Mouse (Mus musculus) cortical plate, adult 2 months (tissue): ENCODE data around the gene Lmtk3. TPM values are rescaled to one million over a fixed set of nuclear protein-coding genes. Genes with fewer than 3 reads are reported as not detected.

Source experiments
- H3K27ac ChIP-seq: fragments of 200-500 bp; 2 replicates; pipeline ENCODE4 v1.5.1; 2012; ENCODE audit warnings: low read length, control low read depth, inconsistent platforms; ENCODE audit not compliant: insufficient read depth
- H3K4me1 ChIP-seq: fragments of 200-500 bp; 2 replicates; pipeline ENCODE4 v1.6.1; 2011; ENCODE audit warnings: low read length; ENCODE audit not compliant: control insufficient read depth, insufficient read depth
- H3K4me3 ChIP-seq: fragments of 200-500 bp; 2 replicates; pipeline ENCODE4 v1.5.1; 2011; ENCODE audit warnings: mild to moderate bottlenecking, low read length, control low read depth; ENCODE audit not compliant: insufficient read depth
- CTCF ChIP-seq: fragments of 200-500 bp; IDR thresholded peaks from 2 replicates; pipeline ENCODE4 v1.5.1; 2011; ENCODE audit warnings: mild to moderate bottlenecking, control low read depth, low read length; ENCODE audit not compliant: insufficient read depth; ENCODE audit errors: extremely low read depth
- POLR2A ChIP-seq: fragments of 200-500 bp; IDR thresholded peaks from 2 replicates; pipeline ENCODE4 v1.6.1; 2011; ENCODE audit warnings: mild to moderate bottlenecking, low read length, control low read depth; ENCODE audit not compliant: insufficient read depth; ENCODE audit errors: extremely low read depth
- polyA plus RNA-seq: library from polyadenylated mRNA; depleted of rRNA; stranded (reverse); fragments of >200 nt; gene quantifications from 2 replicates; pipeline ENCODE4 v1.2.3, GENCODE M21; 2012

The Lmtk3 gene
- polyA plus RNA-seq, 1 experiment, result 191 TPM

DNA sequence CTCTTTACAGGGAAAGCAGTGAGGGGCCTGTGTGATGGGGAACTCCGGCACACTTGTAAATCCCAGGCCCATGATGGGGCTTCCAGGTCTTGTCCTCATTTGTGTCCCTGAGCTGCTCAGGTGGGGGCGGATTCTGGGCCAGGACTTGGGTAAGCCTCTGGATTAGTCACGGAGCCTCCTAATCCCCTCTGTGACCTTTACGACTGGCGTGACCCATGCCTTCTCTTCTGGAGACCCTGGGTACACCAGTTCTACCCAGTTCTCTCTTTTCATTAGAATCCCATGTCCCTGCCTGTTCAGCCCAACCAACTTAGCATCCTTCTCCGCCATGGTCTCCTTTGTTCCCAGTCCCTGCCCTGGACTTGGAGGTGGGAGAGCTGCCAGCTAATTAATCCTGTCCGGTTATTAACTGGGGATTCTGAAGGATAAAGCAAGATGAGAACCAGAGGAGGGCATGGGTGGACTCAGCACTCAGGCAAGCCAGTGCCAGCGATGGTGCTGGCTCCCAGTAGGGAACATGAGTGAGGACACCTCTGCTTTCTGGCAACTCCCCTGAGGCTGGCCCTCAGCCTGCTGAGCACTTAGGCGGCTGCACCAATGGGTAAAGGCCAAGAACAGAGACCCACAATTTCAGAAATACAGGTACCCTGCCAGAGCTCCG lies 31.9 kb downstream of the Lmtk3 start:
- no peak overlapping the region for H3K27ac ChIP-seq
- no peaks in the 10 kb centered on the region; the same call in 1 of the 2 replicates for H3K4me1 ChIP-seq
- TF ChIP-seq POLR2A, result no peak
- TF ChIP-seq CTCF, result no peak
- H3K4me3 ChIP-seq, result no peak overlapping the region

- Histone ChIP-seq H3K4me1 (no peaks in the 10 kb centered on the region; the same call in 1 of the 2 replicates), H3K4me3 (no peak overlapping the region), H3K27ac (no peak overlapping the region)
- TF ChIP-seq POLR2A (no peak), CTCF (no peak)
Measured at GRCm38 (mm10) chr7:45815984-45816351, 32.4 kb downstream of the Lmtk3 start.

GRCm38 (mm10) chr7:45819843-45820242 lies 36.3 kb downstream of the Lmtk3 start:
- H3K4me3 ChIP-seq, result no peak overlapping the region
- no peak overlapping the region for H3K27ac ChIP-seq
- no peaks in the 10 kb centered on the region for H3K4me1 ChIP-seq
- no peak for TF ChIP-seq POLR2A
- no peak for TF ChIP-seq CTCF

GRCm38 (mm10) chr7:45820913-45821312 lies 37.4 kb downstream of the Lmtk3 start:
- no peak for TF ChIP-seq CTCF
- no peak overlapping the region for H3K4me3 ChIP-seq

DNA sequence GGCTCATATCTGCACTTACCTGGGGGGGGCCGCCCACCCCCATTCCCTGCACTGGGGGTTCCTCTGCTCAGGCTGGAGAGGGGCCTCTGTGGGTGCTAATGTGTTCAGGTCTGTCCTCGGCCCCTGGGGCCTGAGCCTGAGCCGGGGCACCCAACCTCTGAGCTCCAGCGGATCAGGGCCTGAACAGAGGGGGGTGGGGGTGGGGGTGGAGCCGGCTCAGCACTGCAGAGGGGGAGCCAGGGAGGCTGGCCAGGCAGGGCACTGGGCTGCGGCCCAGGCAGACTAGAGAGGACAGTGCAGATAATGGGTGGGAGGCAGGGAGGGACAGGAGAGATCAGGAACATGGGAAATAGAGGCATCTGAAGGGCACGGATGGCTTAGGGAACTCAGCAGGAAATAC lies 41.1 kb downstream of the Lmtk3 start, which contains the start of gene Kcnj14:
Gene Kcnj14, minus strand, starts transcription at position 185 of the 400 bp plus-strand sequence.
- no peak within 1 kb of the TSS for H3K27ac ChIP-seq
- no peak within 1 kb of the TSS for H3K4me3 ChIP-seq
- H3K4me1 ChIP-seq, result no peaks in the 10 kb centered on the region
- TF ChIP-seq CTCF (no peak), POLR2A (no peak)

More at GRCm38 (mm10) chr7:45820913-45821312, 37.4 kb downstream of the Lmtk3 start:
- Histone ChIP-seq H3K27ac (no peak overlapping the region), H3K4me1 (no peaks in the 10 kb centered on the region)

GRCm38 (mm10) chr7:45826631-45827030 lies 43.1 kb downstream of the Lmtk3 start:
- TF ChIP-seq POLR2A (no peak), CTCF (no peak)
- no peak overlapping the region for H3K27ac ChIP-seq
- peaks cover 3% of the 10 kb centered on the region for H3K4me1 ChIP-seq
- H3K4me3 ChIP-seq, result no peak overlapping the region

GRCm38 (mm10) chr7:45830427-45831127 lies 47.0 kb downstream of the Lmtk3 start, which contains the start of gene Grwd1:
Gene Grwd1 (minus strand): TSS chr7:45830944.
- Histone ChIP-seq H3K27ac (peak within 1 kb of the TSS; percentile 37), H3K4me3 (peak within 1 kb of the TSS; percentile 46), H3K4me1 (peaks cover 3% of the 10 kb centered on the region)
- TF ChIP-seq POLR2A (peak; percentile 69; the same call in 1 of the 2 replicates), CTCF (no peak)

DNA sequence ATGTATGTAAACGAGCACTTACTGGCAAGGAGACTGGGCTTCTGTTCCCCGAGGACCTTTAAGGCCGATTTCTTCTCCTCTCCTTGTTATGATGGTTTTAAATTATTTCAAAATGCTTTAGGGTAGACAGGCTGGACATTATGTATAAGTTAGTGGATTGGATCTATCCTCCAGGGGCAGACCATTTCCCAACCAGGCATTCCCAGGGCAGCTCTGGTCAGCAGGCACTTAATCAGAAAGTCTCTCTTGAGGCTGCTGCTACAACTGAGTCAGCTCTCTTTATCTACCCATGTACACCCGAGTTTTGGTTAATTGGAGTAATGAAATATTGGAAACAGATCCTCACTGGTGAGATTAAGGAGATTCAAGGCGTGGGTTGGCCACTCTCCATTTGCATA lies 47.6 kb downstream of the Lmtk3 start:
- Histone ChIP-seq H3K4me1 (peaks cover 3% of the 10 kb centered on the region), H3K27ac (no peak overlapping the region), H3K4me3 (peak overlapping the region; percentile 46)
- TF ChIP-seq CTCF (no peak), POLR2A (no peak)

- Histone ChIP-seq H3K4me3 (no peak overlapping the region; the same call in 1 of the 2 replicates), H3K4me1 (peaks cover 3% of the 10 kb centered on the region), H3K27ac (no peak overlapping the region)
- TF ChIP-seq CTCF (no peak), POLR2A (no peak)
Measured at GRCm38 (mm10) chr7:45832428-45832827, 48.9 kb downstream of the Lmtk3 start.

DNA sequence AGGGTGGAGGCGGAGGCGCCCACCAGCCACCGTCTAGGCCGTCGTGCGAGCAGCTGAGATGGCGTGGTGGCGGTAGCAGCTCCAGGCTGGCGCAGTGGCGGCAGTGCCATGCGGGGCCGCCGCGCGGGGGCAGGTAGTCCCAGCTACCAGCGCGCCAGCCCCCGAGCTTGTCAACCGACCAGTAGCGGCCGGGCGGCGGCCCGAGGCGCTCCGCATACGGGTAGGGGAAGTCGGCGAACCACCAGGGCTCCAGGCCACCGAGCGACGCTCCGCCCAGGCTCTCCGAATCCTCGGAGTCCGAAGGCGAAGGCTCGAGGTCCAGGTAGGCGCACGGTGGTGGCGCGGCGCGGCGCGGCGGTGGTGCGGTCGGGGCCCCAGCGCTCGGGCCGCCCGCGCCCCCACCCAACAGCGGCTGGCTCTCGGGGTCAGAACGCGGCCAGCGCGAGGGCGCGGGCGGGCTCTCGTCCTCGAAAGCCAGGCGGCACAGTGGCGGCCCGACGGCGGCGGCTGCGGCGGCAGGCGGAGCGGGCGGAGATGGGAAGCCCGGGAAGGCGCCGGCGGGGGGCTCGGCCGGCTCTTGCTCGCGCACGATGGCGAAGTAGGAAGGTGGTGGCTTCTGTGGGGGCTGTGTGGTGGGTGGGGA lies 49.7 kb downstream of the Lmtk3 start:
- no peak overlapping the region for H3K27ac ChIP-seq
- H3K4me1 ChIP-seq, result peaks cover 3% of the 10 kb centered on the region
- TF ChIP-seq CTCF, result no peak
- TF ChIP-seq POLR2A, result no peak
- H3K4me3 ChIP-seq, result peak overlapping the region; percentile 20
